Mouse (Mus musculus) megakaryocyte, embryonic 14.5 days (primary cell): ENCODE data around the gene Paqr7.

Experiments used
- FLI1 ChIP-seq: IDR thresholded peaks from 2 replicates; pipeline ENCODE4 v1.6.1; 2012; ENCODE audit warnings: low read length, inconsistent platforms, mixed read lengths
- GATA1 ChIP-seq: IDR thresholded peaks from 3 replicates; pipeline ENCODE4 v1.6.1; 2012; ENCODE audit warnings: mixed read lengths, low read length, inconsistent platforms, borderline replicate concordance

- TF ChIP-seq GATA1 (no peak), FLI1 (no peak)
These were observed 37.8 kb downstream of the Paqr7 start for GRCm38 (mm10) chr4:134534124-134534886.
